Mouse (Mus musculus) intestine, embryonic 15.5 days (tissue): Measurements from ENCODE around the gene Cntnap1. TPM values are rescaled to one million over a fixed set of nuclear protein-coding genes. Genes with fewer than 3 reads are reported as not detected.

ENCODE experiments used
- ATAC-seq: fragments of 200-750 bp; cut with Nextera tagmentation; 2 replicates; pipeline ENCODE4 v1.8.0; 2017; ENCODE audit warnings: moderate TSS enrichment, moderate library complexity
- H3K27ac ChIP-seq: fragments of 300-500 bp; sonication (generic); 2 replicates; pipeline ENCODE4 v1.5.1; 2015; ENCODE audit warnings: mild to moderate bottlenecking, inconsistent platforms
- H3K27me3 ChIP-seq: fragments of 300-500 bp; sonication (generic); replicated peaks from 2 replicates; pipeline ENCODE4 v1.6.1; 2015; ENCODE audit warnings: inconsistent platforms
- H3K36me3 ChIP-seq: fragments of 300-500 bp; sonication (generic); 2 replicates; pipeline ENCODE4 v1.6.1; 2015; ENCODE audit warnings: inconsistent platforms
- H3K4me1 ChIP-seq: fragments of 300-500 bp; sonication (generic); replicated peaks from 2 replicates; pipeline ENCODE4 v1.6.1; 2015; ENCODE audit warnings: inconsistent platforms
- H3K4me2 ChIP-seq: fragments of 300-500 bp; sonication (generic); replicated peaks from 2 replicates; pipeline ENCODE4 v1.6.1; 2015; ENCODE audit warnings: mild to moderate bottlenecking, inconsistent platforms
- H3K4me3 ChIP-seq: fragments of 300-500 bp; sonication (generic); replicated peaks from 2 replicates; pipeline ENCODE4 v1.5.1; 2015; ENCODE audit warnings: inconsistent platforms
- H3K9ac ChIP-seq: fragments of 300-500 bp; sonication (generic); 2 replicates; pipeline ENCODE4 v1.6.1; 2015; ENCODE audit warnings: inconsistent platforms
- H3K9me3 ChIP-seq: fragments of 300-500 bp; sonication (generic); 2 replicates; pipeline ENCODE4 v1.6.1; 2016; ENCODE audit warnings: inconsistent platforms
- WGBS: fragments of 180-500 bp; shearing (Covaris S2); methylation state at CpG from one replicate; pipeline ENCODE4 v1.1.7; 2015; 5-methylcytosine and 5-hydroxymethylcytosine counted together
- polyA plus RNA-seq: library from polyadenylated mRNA; unstranded; fragments of >200 nt; fragmentation: Nextera tagmentation; extraction: Ambion mirVana; gene quantifications from 2 replicates; pipeline ENCODE4 v1.2.1, GENCODE M21; 2015

Cntnap1 gene
- polyA plus RNA-seq, 1 experiment from 2014 or later = 0.82 TPM

- H3K4me3 ChIP-seq = no peak overlapping the region
- peaks cover 12% of the 10 kb centered on the region for H3K4me1 ChIP-seq
- no peaks in the 10 kb centered on the region for H3K9me3 ChIP-seq
- H3K27ac ChIP-seq = no peak overlapping the region
- no peak overlapping the region for H3K9ac ChIP-seq
- no peak for ATAC-seq
- WGBS = 95% methylated on average over 5 of the region's 5 CpGs
- H3K36me3 ChIP-seq = no peaks in the 10 kb centered on the region
- H3K4me2 ChIP-seq = no peak overlapping the region
- H3K27me3 ChIP-seq = no peaks in the 10 kb centered on the region
Observed at GRCm38 (mm10) chr11:101236782-101237181, 66.5 kb downstream of the Cntnap1 start.

- WGBS = 28% methylated on average over 5 of the region's 5 CpGs
- peak; percentile 68 for ATAC-seq
Observed at GRCm38 (mm10) chr11:101238071-101238647, 67.8 kb downstream of the Cntnap1 start.

More at GRCm38 (mm10) chr11:101238071-101238647, 67.8 kb downstream of the Cntnap1 start:
- H3K4me1 ChIP-seq = 0 out of 2 replicates have a peak, but pooled peaks cover 4% of the 10 kb centered on the region
- H3K9me3 ChIP-seq = no peaks in the 10 kb centered on the region
- H3K27ac ChIP-seq = peak overlapping the region; percentile 81
- H3K27me3 ChIP-seq = no peaks in the 10 kb centered on the region
- no peak overlapping the region for H3K9ac ChIP-seq
- no peak overlapping the region for H3K4me2 ChIP-seq
- H3K4me3 ChIP-seq = no peak overlapping the region
- H3K36me3 ChIP-seq = no peaks in the 10 kb centered on the region

Other genes starting within 250 kb of the Cntnap1 start
- gene Stat3, start 231.0 kb upstream of the Cntnap1 start, polyA plus RNA-seq = 45.8 and 48.9 TPM in 2 replicates
- 223 and 237 TPM in 2 replicates for gene Cavin1, start 199.6 kb upstream of the Cntnap1 start, polyA plus RNA-seq
- gene Atp6v0a1, start 161.1 kb upstream of the Cntnap1 start, polyA plus RNA-seq = 35.4 and 36.2 TPM in 2 replicates
- 14.9 and 16.4 TPM in 2 replicates for gene Naglu, start 100.5 kb upstream of the Cntnap1 start, polyA plus RNA-seq
- gene Hsd17b1, start 92.1 kb upstream of the Cntnap1 start, polyA plus RNA-seq = not detected in 2 replicates
- 41.8 and 43.9 TPM in 2 replicates for gene Coasy, start 88.0 kb upstream of the Cntnap1 start, polyA plus RNA-seq
- 65.0 and 65.4 TPM in 2 replicates for gene Mlx, start 83.2 kb upstream of the Cntnap1 start, polyA plus RNA-seq
- 22.6 and 23.4 TPM in 2 replicates for gene Psmc3ip, start 75.1 kb upstream of the Cntnap1 start, polyA plus RNA-seq
- 17.0 and 17.2 TPM in 2 replicates for gene Retreg3, start 50.6 kb upstream of the Cntnap1 start, polyA plus RNA-seq
- 58.7 and 59.2 TPM in 2 replicates for gene Tubg1, start 50.6 kb upstream of the Cntnap1 start, polyA plus RNA-seq
- 4.4 and 4.8 TPM in 2 replicates for gene Tubg2, start 14.6 kb upstream of the Cntnap1 start, polyA plus RNA-seq
- gene Plekhh3, start 828 bp downstream of the Cntnap1 start, polyA plus RNA-seq = 11.1 and 12.7 TPM in 2 replicates
- gene Ccr10, start 4.9 kb downstream of the Cntnap1 start, polyA plus RNA-seq = 0.25 and 0.36 TPM in 2 replicates
- gene Ezh1, start 55.9 kb downstream of the Cntnap1 start, polyA plus RNA-seq = 16.0 and 16.3 TPM in 2 replicates
- gene Ramp2, start 75.5 kb downstream of the Cntnap1 start, polyA plus RNA-seq = 98.5 and 114 TPM in 2 replicates
- gene Vps25, start 83.2 kb downstream of the Cntnap1 start, polyA plus RNA-seq = 135 and 142 TPM in 2 replicates
- 12.3 and 12.7 TPM in 2 replicates for gene Wnk4, start 90.0 kb downstream of the Cntnap1 start, polyA plus RNA-seq
- gene Cntd1, start 108.5 kb downstream of the Cntnap1 start, polyA plus RNA-seq = 0.72 and 1.1 TPM in 2 replicates
- gene Coa3, start 108.6 kb downstream of the Cntnap1 start, polyA plus RNA-seq = 250 and 261 TPM in 2 replicates
- gene Becn1, start 131.8 kb downstream of the Cntnap1 start, polyA plus RNA-seq = 132 and 143 TPM in 2 replicates
- gene Psme3, start 145.7 kb downstream of the Cntnap1 start, polyA plus RNA-seq = 137 and 147 TPM in 2 replicates
- gene Aoc2, start 154.5 kb downstream of the Cntnap1 start, polyA plus RNA-seq = 1.2 and 1.3 TPM in 2 replicates
- 2.1 and 2.7 TPM in 2 replicates for gene Aoc3, start 160.1 kb downstream of the Cntnap1 start, polyA plus RNA-seq
- gene G6pc, start 197.0 kb downstream of the Cntnap1 start, polyA plus RNA-seq = 0.30 and 0.39 TPM in 2 replicates
- gene Aarsd1, start 247.1 kb downstream of the Cntnap1 start, polyA plus RNA-seq = 60.1 and 63.3 TPM in 2 replicates